Mouse (Mus musculus): ENCODE measurements around the gene Ccdc169. TPM values are rescaled to one million over a fixed set of nuclear protein-coding genes. Genes with fewer than 3 reads are reported as not detected.

Gene Ccdc169
- polyA plus RNA-seq, 1 experiment = 0.35 TPM

DNA sequence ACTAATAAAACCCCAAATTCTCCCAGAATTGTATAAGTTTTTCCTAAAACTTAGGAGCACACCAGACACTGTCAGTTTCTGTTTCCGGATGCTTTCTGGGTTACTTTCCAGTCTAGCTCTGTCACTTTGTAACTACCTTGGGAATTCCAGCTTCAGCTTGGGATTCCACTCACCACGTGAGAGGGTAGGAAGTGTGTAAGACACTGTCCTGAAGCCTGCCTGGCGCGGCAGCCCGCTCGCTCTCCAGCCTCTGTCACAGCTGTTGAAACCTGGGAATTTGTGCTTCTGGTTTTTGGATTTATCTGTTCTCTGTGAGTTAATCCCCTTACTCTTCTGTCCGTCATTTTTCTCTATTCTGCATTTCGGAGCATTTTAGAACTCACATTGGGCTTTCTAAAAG, 21.1 kb upstream of the Ccdc169 start:
- TF ChIP-seq POLR2A (IDR thresholded peaks at IDR 0.05; ENCODE audit: low read depth, low read length) (no peak), CTCF (IDR thresholded peaks at IDR 0.05; ENCODE audit: borderline replicate concordance, insufficient read depth, low read length) (no peak)
- Histone ChIP-seq H3K4me3 (ENCODE audit: insufficient read depth, low read length) (no peak overlapping the region), H3K27ac (ENCODE audit: insufficient read depth, low read length) (no peak overlapping the region), H3K4me1 (ENCODE audit: control insufficient read depth, insufficient read depth, low read length) (peaks cover 7% of the 10 kb centered on the region)

DNA sequence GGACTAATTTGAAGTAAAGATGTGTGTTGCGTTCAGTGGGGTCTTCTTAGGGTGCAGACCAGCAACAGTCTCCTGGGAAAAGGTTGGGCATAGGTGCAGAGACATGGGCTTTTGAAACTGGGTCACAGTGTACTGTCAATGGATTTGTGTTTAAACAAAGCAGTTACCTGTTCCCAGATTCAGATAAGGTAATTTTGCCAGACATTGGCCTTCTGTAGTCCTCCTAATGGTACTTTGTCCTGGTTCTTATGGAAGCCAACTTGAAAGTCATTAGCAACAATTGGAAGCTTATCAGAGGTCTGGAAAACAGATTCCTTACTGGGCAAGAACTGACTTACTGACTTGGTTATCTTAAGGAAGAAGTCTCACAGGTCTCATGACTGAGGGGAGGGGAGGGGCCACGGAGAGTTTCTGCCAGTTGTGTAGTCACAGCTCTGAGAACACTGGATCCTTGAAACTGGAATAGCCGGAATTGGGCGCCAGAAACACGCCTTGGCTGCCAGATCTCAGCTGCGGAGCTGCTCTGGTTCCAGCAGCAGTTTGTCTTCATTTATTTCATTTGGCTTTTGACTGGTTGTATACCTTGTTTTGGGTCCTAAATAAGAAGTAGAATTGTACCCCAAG, 17.8 kb upstream of the Ccdc169 start:
- no peak overlapping the region for H3K27ac ChIP-seq (ENCODE audit: insufficient read depth, low read length)
- H3K4me3 ChIP-seq (ENCODE audit: insufficient read depth, low read length) = no peak overlapping the region
- H3K4me1 ChIP-seq (ENCODE audit: control insufficient read depth, insufficient read depth, low read length) = peaks cover 8% of the 10 kb centered on the region
- TF ChIP-seq CTCF (IDR thresholded peaks at IDR 0.05; ENCODE audit: borderline replicate concordance, insufficient read depth, low read length) = no peak
- TF ChIP-seq POLR2A (IDR thresholded peaks at IDR 0.05; ENCODE audit: low read depth, low read length) = no peak

DNA sequence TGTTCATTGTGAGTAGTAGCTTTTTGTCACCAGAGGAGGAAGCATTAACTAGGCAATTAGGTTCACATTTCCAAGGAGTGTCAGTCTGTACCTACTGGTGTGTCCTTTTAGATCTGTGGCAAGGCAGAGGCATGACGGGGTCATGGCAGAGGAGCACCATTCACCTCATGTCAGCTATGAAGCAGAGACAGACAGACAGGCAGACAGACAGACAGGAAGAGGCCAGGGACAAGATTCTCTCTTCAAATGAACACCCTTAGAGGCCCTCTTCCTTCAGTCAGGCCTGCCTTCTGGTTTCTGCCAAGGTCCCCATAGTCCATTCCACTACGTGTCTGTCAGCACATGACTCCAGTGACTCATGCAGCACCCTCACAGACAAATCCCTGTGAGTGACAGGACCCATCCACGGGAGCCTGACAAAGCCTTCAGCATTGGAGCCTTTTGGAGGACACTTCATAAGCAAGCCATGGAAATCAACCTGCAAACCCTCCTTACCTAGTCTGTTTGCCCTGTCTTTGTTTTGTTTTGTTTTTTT, 14.7 kb upstream of the Ccdc169 start:
- Histone ChIP-seq H3K4me3 (ENCODE audit: insufficient read depth, low read length) (no peak overlapping the region), H3K4me1 (ENCODE audit: control insufficient read depth, insufficient read depth, low read length) (peaks cover 5% of the 10 kb centered on the region), H3K27ac (ENCODE audit: insufficient read depth, low read length) (no peak overlapping the region)
- TF ChIP-seq POLR2A (IDR thresholded peaks at IDR 0.05; ENCODE audit: low read depth, low read length) = no peak
- TF ChIP-seq CTCF (IDR thresholded peaks at IDR 0.05; ENCODE audit: borderline replicate concordance, insufficient read depth, low read length) = no peak

DNA sequence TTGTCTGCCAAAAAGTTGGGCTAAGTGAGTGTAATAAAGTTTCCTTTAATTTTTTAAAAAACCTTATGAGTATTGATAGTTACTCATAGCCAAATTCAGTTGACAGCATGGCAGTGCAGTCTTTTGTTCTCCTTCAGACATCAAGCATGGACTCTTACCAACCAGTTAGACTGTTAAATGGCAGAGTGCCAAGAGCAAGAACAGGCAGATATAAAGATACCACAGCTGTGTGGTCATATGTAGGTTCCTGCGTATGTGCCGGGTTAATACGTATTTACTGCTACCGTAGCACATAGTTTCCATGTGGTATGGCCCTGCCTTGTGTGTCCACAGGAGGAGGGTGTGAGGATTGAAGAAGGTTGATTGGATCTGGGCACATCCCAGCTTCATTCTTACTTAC, 14.1 kb upstream of the Ccdc169 start:
- no peak for TF ChIP-seq POLR2A (IDR thresholded peaks at IDR 0.05; ENCODE audit: low read depth, low read length)
- no peak for TF ChIP-seq CTCF (IDR thresholded peaks at IDR 0.05; ENCODE audit: borderline replicate concordance, insufficient read depth, low read length)
- H3K27ac ChIP-seq (ENCODE audit: insufficient read depth, low read length) = no peak overlapping the region
- H3K4me3 ChIP-seq (ENCODE audit: insufficient read depth, low read length) = no peak overlapping the region

DNA sequence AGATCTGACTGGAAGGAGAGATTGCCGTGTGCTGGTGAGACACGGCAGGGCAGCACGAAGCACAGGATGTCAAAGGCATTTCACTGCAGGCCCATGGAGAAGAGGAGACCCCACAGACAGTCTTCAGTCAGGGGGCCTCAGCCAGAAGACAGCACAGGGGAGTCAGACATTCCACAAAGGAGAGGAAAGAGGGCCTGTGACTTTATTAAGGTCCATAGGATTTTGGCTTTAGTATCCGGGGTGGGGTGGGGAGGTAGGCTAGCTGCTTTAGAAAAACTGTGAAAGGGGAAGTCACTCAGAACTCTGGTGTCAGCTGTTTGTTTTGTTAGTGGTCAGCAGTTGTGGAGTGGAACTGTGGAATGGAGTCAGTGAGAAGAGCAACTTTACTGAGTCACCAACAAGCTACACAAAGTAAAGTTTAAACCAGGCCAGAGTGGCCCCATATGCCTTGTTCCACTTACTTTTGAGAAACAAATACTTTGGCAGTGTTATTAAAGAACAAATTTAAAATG, 7.9 kb upstream of the Ccdc169 start:
- TF ChIP-seq CTCF (IDR thresholded peaks at IDR 0.05; ENCODE audit: borderline replicate concordance, insufficient read depth, low read length) (no peak), POLR2A (IDR thresholded peaks at IDR 0.05; ENCODE audit: low read depth, low read length) (no peak)
- Histone ChIP-seq H3K27ac (ENCODE audit: insufficient read depth, low read length) (no peak overlapping the region), H3K4me1 (ENCODE audit: control insufficient read depth, insufficient read depth, low read length) (no peaks in the 10 kb centered on the region), H3K4me3 (ENCODE audit: insufficient read depth, low read length) (no peak overlapping the region)

More for the DNA sequence above, 14.1 kb upstream of the Ccdc169 start:
- peaks cover 5% of the 10 kb centered on the region for H3K4me1 ChIP-seq (ENCODE audit: control insufficient read depth, insufficient read depth, low read length)

DNA sequence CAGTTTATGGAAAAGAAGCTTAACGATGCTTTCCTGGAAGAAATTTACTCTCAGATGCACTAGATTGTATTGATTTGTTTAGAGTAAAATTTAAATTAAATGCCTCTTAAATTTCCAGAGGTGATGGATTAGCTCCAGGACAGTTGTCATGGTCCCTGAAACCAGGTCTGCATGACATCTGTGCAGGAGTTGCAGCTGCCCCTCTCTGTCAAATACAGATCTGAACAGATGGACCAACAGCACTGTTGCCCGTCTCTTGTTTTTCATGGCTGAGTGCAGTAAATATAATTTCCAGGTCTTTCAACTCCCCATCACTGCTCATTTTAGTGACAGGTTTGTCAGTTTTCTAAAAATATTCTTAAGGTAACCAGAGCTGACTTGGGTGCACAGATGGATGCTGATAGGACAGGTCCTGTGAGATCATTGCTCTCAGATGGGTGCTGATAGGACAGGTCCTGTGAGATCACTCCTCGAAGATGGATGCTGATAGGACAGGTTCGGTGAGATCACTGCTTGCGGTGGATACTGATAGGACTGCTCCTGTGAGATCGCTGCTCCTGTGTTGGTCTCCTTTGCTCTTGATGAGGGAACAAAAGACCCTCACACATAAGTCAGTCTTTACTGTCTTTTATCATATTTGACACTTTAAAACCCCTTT, 5.4 kb upstream of the Ccdc169 start:
- Histone ChIP-seq H3K4me3 (ENCODE audit: insufficient read depth, low read length) (no peak overlapping the region), H3K27ac (ENCODE audit: insufficient read depth, low read length) (no peak overlapping the region), H3K4me1 (ENCODE audit: control insufficient read depth, insufficient read depth, low read length) (no peaks in the 10 kb centered on the region)
- no peak for TF ChIP-seq POLR2A (IDR thresholded peaks at IDR 0.05; ENCODE audit: low read depth, low read length)

DNA sequence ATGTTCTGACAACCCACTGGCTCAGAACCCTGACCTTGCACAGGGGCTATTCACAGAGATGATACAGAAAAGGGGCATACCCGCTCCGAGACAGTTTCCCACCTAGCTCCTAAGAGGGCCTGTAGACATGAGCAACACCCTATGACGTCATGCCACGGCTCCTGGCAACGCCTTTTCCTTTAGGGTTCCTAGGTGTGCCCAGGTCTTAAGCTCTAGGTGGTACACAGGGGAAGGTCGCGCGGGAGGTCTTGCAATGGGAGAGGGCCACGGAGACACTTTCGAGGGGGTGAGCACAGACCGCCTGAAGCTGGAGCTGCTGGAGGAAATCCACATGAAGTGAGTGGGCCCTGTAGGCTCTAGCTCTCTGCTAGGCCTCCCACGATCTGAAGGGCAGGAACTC, 2.7 kb downstream of the Ccdc169 start:
- Histone ChIP-seq H3K4me3 (ENCODE audit: insufficient read depth, low read length) (no peak overlapping the region), H3K4me1 (ENCODE audit: control insufficient read depth, insufficient read depth, low read length) (peaks cover 4% of the 10 kb centered on the region; the same call in 1 of the 2 replicates), H3K27ac (ENCODE audit: insufficient read depth, low read length) (no peak overlapping the region)
- TF ChIP-seq POLR2A (IDR thresholded peaks at IDR 0.05; ENCODE audit: low read depth, low read length) (no peak), CTCF (IDR thresholded peaks at IDR 0.05; ENCODE audit: borderline replicate concordance, insufficient read depth, low read length) (no peak)

DNA sequence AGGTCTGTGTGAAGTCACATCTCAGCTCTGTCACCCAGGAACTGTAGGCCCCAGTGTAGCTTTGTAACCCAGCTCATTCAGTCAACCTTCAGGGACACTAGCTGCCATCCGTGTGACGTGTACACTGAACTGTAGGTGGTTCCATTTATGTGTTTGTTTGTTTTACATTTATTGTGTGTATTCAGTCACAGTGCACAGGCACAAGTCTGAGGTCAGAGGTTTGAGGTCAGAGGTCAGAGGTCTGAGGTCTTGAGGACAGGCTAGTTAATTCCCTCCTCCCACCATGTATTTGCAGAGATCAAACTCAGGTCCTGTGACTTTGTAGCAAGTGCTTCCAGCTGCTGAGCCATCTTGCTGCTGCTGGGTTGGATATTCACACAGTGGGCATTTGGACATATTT, 4.3 kb downstream of the Ccdc169 start:
- Histone ChIP-seq H3K27ac (ENCODE audit: insufficient read depth, low read length) (no peak overlapping the region), H3K4me1 (ENCODE audit: control insufficient read depth, insufficient read depth, low read length) (peaks cover 10% of the 10 kb centered on the region), H3K4me3 (ENCODE audit: insufficient read depth, low read length) (no peak overlapping the region)
- no peak for TF ChIP-seq CTCF (IDR thresholded peaks at IDR 0.05; ENCODE audit: borderline replicate concordance, insufficient read depth, low read length)
- no peak for TF ChIP-seq POLR2A (IDR thresholded peaks at IDR 0.05; ENCODE audit: low read depth, low read length)

DNA sequence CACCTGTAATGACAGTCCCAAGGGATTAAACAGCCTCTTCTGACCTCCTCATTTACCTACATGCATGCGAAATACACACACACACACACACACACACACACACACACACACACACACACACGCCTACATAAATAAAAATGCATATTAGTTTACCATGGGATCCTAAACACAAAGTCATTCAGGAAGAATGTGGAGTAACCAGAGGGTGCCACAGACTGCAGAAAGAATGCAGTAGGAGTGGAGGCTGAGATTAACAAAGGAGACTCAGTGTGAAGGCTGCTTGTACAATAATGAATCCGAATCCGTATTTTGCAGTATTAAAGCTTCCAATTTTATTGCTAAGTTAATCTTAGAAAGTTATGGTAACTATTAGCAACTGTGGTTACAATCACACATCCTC, 7.8 kb downstream of the Ccdc169 start:
- TF ChIP-seq CTCF (IDR thresholded peaks at IDR 0.05; ENCODE audit: borderline replicate concordance, insufficient read depth, low read length) = no peak
- no peak for TF ChIP-seq POLR2A (IDR thresholded peaks at IDR 0.05; ENCODE audit: low read depth, low read length)

DNA sequence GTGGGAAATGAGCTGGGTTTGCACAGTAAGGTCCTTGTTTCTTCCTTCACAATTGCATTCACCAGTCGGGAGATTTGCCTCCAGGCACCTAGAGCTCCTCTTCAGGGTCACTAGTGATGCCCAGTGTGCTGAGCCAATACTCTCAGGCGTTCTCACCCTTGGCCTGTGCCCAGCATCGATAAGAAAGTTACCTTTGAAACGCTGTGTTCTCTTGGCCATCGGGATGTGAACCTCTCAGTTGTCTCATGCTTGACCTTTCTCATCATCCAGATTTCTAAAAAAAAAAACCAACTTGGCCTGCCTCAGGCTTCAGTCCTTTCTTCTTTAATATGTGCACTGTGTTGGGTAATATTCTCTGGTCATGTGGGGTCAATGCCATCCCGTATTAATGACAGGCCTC, 9.3 kb downstream of the Ccdc169 start:
- Histone ChIP-seq H3K4me3 (ENCODE audit: insufficient read depth, low read length) (no peak overlapping the region), H3K27ac (ENCODE audit: insufficient read depth, low read length) (no peak overlapping the region), H3K4me1 (ENCODE audit: control insufficient read depth, insufficient read depth, low read length) (peaks cover 12% of the 10 kb centered on the region)
- TF ChIP-seq CTCF (IDR thresholded peaks at IDR 0.05; ENCODE audit: borderline replicate concordance, insufficient read depth, low read length) (no peak), POLR2A (IDR thresholded peaks at IDR 0.05; ENCODE audit: low read depth, low read length) (no peak)

More for the DNA sequence above, 7.8 kb downstream of the Ccdc169 start:
- Histone ChIP-seq H3K27ac (ENCODE audit: insufficient read depth, low read length) (peak overlapping the region; percentile 31), H3K4me3 (ENCODE audit: insufficient read depth, low read length) (no peak overlapping the region), H3K4me1 (ENCODE audit: control insufficient read depth, insufficient read depth, low read length) (peaks cover 12% of the 10 kb centered on the region)
